Mouse (Mus musculus) megakaryocyte, embryonic 14.5 days (primary cell): ENCODE results near the gene Sfn. TPM values are rescaled to one million over a fixed set of nuclear protein-coding genes. Genes with fewer than 3 reads are reported as not detected.

Experiments
- H3K27me3 ChIP-seq: replicated peaks from 2 replicates; pipeline ENCODE3; 2012; ENCODE audit warnings: inconsistent platforms
- H3K36me3 ChIP-seq: replicated peaks from 2 replicates; pipeline ENCODE3; 2012; ENCODE audit warnings: low read length, inconsistent platforms, mixed read lengths
- H3K4me1 ChIP-seq: 2 replicates; pipeline ENCODE4 v1.6.1; 2012; ENCODE audit warnings: inconsistent platforms
- H3K4me3 ChIP-seq: replicated peaks from 2 replicates; pipeline ENCODE3; 2012; ENCODE audit warnings: moderate library complexity, mild to moderate bottlenecking, inconsistent platforms
- H3K9me3 ChIP-seq: 2 replicates; pipeline ENCODE4 v1.6.1; 2012; ENCODE audit warnings: inconsistent platforms
- FLI1 ChIP-seq: IDR thresholded peaks from 2 replicates; pipeline ENCODE4 v1.6.1; 2012; ENCODE audit warnings: low read length, inconsistent platforms, mixed read lengths
- GATA1 ChIP-seq: IDR thresholded peaks from 3 replicates; pipeline ENCODE4 v1.6.1; 2012; ENCODE audit warnings: mixed read lengths, low read length, inconsistent platforms, borderline replicate concordance
- polyA plus RNA-seq: library from polyadenylated mRNA; stranded (reverse); fragments of >175 nt; gene quantifications from 2 replicates; pipeline ENCODE4 v1.2.3, GENCODE M21; 2012; ENCODE audit warnings: low replicate concordance; ENCODE audit not compliant: insufficient read depth

Sfn gene
- polyA plus RNA-seq, 1 experiment = 9.2 TPM

DNA sequence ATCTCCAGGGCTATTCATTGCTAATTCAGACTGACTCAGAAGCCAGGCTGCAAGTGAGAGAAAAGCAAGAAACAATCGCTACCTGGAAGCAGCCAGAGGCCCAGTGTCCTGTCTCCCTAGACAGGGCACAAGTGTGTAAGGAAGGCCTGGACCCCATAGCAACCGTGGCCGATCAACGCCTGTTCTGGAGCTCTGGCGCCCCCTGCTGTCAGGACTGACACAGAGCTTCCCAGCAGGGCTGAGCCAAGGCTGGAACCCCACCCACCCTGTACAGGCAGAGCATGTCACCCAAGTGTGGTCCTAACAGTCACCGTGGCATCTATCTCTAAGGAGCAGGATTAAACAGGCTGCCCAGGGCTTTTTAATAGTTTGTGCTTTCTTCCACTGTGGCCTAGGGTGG lies 7.8 kb upstream of the Sfn start:
- peaks cover 96% of the 10 kb centered on the region for H3K36me3 ChIP-seq
- no peak overlapping the region for H3K4me3 ChIP-seq
- peaks cover 4% of the 10 kb centered on the region; the same call in 1 of the 2 replicates for H3K9me3 ChIP-seq
- peaks cover 57% of the 10 kb centered on the region for H3K4me1 ChIP-seq
- no peak for TF ChIP-seq GATA1
- no peak for TF ChIP-seq FLI1
- no peaks in the 10 kb centered on the region for H3K27me3 ChIP-seq

DNA sequence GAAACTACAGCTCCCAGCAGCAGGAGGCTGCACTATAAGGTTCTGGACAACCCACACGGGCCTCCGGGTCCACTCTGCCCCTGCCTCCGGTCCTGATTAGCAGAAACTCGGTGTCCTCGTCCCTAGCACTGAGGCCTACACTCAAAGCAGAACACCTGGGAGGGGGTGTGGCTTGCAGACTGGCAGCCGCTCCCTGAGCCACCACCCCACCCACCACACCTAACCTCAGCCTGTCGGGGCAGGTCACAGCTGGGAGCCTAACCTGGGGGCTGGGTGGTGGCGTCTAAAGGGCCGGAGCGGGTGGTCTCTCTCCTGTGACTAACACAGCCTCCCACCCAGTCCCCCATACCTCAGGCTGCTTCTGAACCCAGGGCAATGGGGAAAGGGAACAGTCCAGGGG lies 5.3 kb upstream of the Sfn start:
- TF ChIP-seq FLI1 (no peak), GATA1 (no peak)
- Histone ChIP-seq H3K9me3 (peaks cover 4% of the 10 kb centered on the region; the same call in 1 of the 2 replicates), H3K27me3 (no peaks in the 10 kb centered on the region), H3K36me3 (peaks cover 95% of the 10 kb centered on the region), H3K4me3 (no peak overlapping the region), H3K4me1 (peaks cover 34% of the 10 kb centered on the region)

- H3K4me3 ChIP-seq = no peak overlapping the region
- no peaks in the 10 kb centered on the region for H3K9me3 ChIP-seq
- no peak for TF ChIP-seq GATA1
- TF ChIP-seq FLI1 = no peak
- no peaks in the 10 kb centered on the region for H3K27me3 ChIP-seq
- H3K4me1 ChIP-seq = peaks cover 21% of the 10 kb centered on the region
- H3K36me3 ChIP-seq = peaks cover 86% of the 10 kb centered on the region
Observed at GRCm38 (mm10) chr4:133605330-133605729, 3.4 kb upstream of the Sfn start.

GRCm38 (mm10) chr4:133604856-133605255 lies 2.9 kb upstream of the Sfn start:
- no peak overlapping the region for H3K4me3 ChIP-seq

DNA sequence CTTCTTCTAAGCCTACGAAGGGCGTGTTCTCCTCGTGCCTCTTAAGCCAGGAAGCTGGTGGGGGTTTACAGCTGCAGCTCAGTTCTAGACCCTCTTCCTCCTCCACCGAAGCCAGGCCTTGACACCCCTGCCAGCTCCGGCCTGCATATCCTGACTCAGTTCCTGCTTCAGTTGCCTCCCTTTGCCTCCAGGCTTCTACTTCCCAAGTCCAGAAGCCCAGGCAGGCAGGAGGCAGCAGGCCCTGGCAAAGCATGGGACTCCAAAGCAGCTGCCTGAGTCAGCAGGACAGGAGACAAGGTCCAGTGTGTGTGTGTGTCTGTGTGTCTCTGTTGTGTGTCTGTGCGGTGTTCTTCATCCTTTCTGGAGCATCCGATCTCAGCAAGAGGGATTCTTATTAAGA lies 2.2 kb upstream of the Sfn start:
- H3K4me3 ChIP-seq = no peak overlapping the region
- H3K27me3 ChIP-seq = peaks cover 7% of the 10 kb centered on the region
- no peaks in the 10 kb centered on the region for H3K9me3 ChIP-seq
- H3K36me3 ChIP-seq = peaks cover 74% of the 10 kb centered on the region
- peaks cover 21% of the 10 kb centered on the region for H3K4me1 ChIP-seq
- TF ChIP-seq GATA1 (no peak), FLI1 (no peak)

More at GRCm38 (mm10) chr4:133604856-133605255, 2.9 kb upstream of the Sfn start:
- Histone ChIP-seq H3K9me3 (no peaks in the 10 kb centered on the region), H3K4me1 (peaks cover 21% of the 10 kb centered on the region), H3K27me3 (peaks cover 4% of the 10 kb centered on the region), H3K36me3 (peaks cover 81% of the 10 kb centered on the region)
- no peak for TF ChIP-seq GATA1
- no peak for TF ChIP-seq FLI1

DNA sequence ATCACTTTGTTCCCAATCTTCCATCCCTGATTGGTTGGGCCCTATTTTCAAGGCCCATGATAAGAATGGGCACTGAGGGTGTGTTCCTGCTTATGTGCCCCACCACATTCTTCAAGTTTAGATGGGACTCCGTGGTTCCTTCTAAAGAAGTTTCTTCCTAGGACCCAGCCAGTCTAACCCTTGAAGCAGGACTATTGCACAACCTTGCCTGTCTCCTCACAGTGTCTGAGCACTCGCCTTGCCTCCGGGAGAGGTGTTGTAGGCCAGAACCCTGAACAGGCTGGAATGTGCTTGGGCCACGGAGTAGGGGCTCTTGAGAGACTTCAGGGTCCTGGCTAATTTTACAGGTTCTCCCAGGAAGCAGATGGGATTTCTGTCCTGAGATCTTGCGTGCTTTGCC lies 1.1 kb upstream of the Sfn start:
- Histone ChIP-seq H3K9me3 (no peaks in the 10 kb centered on the region), H3K4me1 (peaks cover 20% of the 10 kb centered on the region), H3K4me3 (no peak overlapping the region), H3K27me3 (peaks cover 8% of the 10 kb centered on the region), H3K36me3 (peaks cover 65% of the 10 kb centered on the region)
- TF ChIP-seq GATA1 (no peak), FLI1 (no peak)

- Histone ChIP-seq H3K4me3 (peak overlapping the region; percentile 91), H3K27me3 (peaks cover 8% of the 10 kb centered on the region)
- TF ChIP-seq FLI1 = no peak
- TF ChIP-seq GATA1 = no peak
Observed at GRCm38 (mm10) chr4:133600306-133600705, 1.7 kb downstream of the Sfn start.

DNA sequence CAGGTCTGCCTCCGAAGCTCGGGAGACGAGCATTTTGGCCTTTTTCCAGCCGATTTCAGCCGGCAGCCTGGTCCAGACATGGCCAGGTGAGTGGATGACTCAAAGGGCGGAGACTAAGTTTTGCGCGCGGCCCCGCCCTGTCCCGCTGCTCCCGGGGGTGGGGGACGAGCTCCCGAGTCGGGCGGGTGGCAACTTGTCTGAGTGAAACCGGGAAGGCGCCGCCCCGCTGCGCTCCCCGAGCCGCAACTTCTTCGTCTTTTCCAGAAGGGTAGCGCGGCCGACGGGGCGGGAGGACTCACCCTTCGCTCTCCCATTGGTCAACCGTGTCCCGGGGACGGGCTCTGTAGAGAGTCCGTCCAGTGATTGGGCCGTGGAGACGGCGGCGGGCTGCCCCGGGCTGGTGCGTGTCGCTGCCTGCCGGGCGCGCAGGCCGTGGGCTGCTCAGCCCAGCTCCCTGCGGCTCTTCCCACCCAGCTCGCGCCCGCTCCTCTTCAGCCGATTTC lies 2.3 kb downstream of the Sfn start:
- peak overlapping the region; percentile 91 for H3K4me3 ChIP-seq
- no peak for TF ChIP-seq FLI1
- TF ChIP-seq GATA1 = no peak
- H3K27me3 ChIP-seq = peaks cover 8% of the 10 kb centered on the region
- H3K4me1 ChIP-seq = peaks cover 18% of the 10 kb centered on the region
- no peaks in the 10 kb centered on the region for H3K9me3 ChIP-seq
- H3K36me3 ChIP-seq = peaks cover 39% of the 10 kb centered on the region

More at GRCm38 (mm10) chr4:133600306-133600705, 1.7 kb downstream of the Sfn start:
- H3K4me1 ChIP-seq = peaks cover 18% of the 10 kb centered on the region
- peaks cover 41% of the 10 kb centered on the region for H3K36me3 ChIP-seq
- no peaks in the 10 kb centered on the region for H3K9me3 ChIP-seq

DNA sequence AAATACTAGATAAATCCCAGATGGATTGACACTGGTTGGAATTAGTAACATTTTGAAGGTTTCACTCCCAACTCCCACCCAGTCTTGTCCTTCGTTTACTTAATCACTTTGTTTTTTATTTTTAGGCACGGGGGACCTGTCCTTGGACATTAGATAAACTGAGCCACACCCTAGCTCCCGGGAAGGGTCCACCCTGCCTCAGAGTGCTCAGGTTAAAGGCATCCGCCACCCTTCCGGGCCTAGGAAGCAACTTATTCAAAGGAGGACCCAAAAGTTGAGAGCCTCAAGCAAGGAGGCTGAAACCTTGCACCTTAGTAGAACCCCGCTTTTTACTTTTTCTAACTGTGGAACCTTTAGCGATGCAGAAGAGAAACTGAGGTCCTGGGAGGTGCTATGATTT lies 2.9 kb downstream of the Sfn start:
- TF ChIP-seq GATA1 (no peak), FLI1 (no peak)
- H3K27me3 ChIP-seq = peaks cover 8% of the 10 kb centered on the region
- no peaks in the 10 kb centered on the region for H3K9me3 ChIP-seq
- H3K36me3 ChIP-seq = peaks cover 38% of the 10 kb centered on the region
- H3K4me3 ChIP-seq = peak overlapping the region; percentile 91
- peaks cover 18% of the 10 kb centered on the region for H3K4me1 ChIP-seq

DNA sequence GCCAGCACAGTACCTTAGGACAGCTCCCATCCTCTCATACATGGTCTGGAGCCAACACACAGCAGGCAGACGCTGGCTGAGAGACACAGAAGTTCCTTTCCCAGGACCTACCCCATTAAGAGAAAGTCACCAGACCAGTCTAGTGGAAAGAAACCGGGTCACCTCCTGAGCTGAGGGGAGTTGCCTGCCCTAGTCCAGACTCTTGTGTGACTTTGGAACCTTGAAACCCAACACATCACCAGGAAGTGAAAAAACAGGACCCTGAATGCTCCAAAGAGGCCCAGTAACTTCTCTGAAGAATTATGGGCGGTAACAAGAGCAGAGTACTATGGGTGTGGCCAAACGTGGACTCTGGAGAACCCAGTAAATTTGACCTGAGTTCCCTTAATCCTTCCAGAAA lies 3.4 kb downstream of the Sfn start:
- Histone ChIP-seq H3K27me3 (peaks cover 8% of the 10 kb centered on the region), H3K4me3 (no peak overlapping the region), H3K36me3 (peaks cover 33% of the 10 kb centered on the region), H3K4me1 (peaks cover 18% of the 10 kb centered on the region), H3K9me3 (no peaks in the 10 kb centered on the region)
- no peak for TF ChIP-seq FLI1
- TF ChIP-seq GATA1 = no peak
